Mouse (Mus musculus) heart, embryonic 13.5 days (tissue): ENCODE data around the gene Lsamp. TPM values are rescaled to one million over a fixed set of nuclear protein-coding genes. Genes with fewer than 3 reads are reported as not detected.
A peak's percentile ranks its signal among the peaks of the same experiment; 100 is the strongest.

ENCODE experiments used
- ATAC-seq: fragments of 200-750 bp; cut with Nextera tagmentation; 2 replicates; pipeline ENCODE4 v1.8.0; 2017; ENCODE audit warnings: moderate TSS enrichment; ENCODE audit not compliant: insufficient number of reproducible peaks, low FRiP score, low TSS enrichment; ENCODE audit errors: extremely low read depth
- H3K27ac ChIP-seq: fragments of 300-500 bp; sonication (generic); replicated peaks from 2 replicates; pipeline ENCODE4 v1.5.1; 2015; ENCODE audit warnings: moderate library complexity, mild to moderate bottlenecking, inconsistent platforms
- H3K27me3 ChIP-seq: fragments of 300-500 bp; sonication (generic); replicated peaks from 2 replicates; pipeline ENCODE4 v1.6.1; 2015; ENCODE audit warnings: mild to moderate bottlenecking, inconsistent platforms
- H3K36me3 ChIP-seq: fragments of 300-500 bp; sonication (generic); 2 replicates; pipeline ENCODE4 v1.6.1; 2015; ENCODE audit warnings: mild to moderate bottlenecking, inconsistent platforms
- H3K4me1 ChIP-seq: fragments of 300-500 bp; sonication (generic); 2 replicates; pipeline ENCODE4 v1.6.1; 2015; ENCODE audit warnings: inconsistent platforms
- H3K4me2 ChIP-seq: fragments of 300-500 bp; sonication (generic); 2 replicates; pipeline ENCODE4 v1.6.1; 2015; ENCODE audit warnings: inconsistent platforms, mild to moderate bottlenecking, moderate library complexity
- H3K4me3 ChIP-seq: fragments of 300-500 bp; sonication (generic); 2 replicates; pipeline ENCODE4 v1.5.1; 2015; ENCODE audit warnings: moderate library complexity, mild to moderate bottlenecking, inconsistent platforms
- H3K9ac ChIP-seq: fragments of 300-500 bp; sonication (generic); 2 replicates; pipeline ENCODE4 v1.6.1; 2015; ENCODE audit warnings: inconsistent platforms, mild to moderate bottlenecking, moderate library complexity
- H3K9me3 ChIP-seq: fragments of 300-500 bp; sonication (generic); 2 replicates; pipeline ENCODE4 v1.6.1; 2016; ENCODE audit warnings: inconsistent platforms
- WGBS: fragments of 180-500 bp; shearing (Covaris S2); methylation state at CpG from one replicate; pipeline ENCODE4 v1.1.7; 2015; ENCODE audit warnings: mixed read lengths; 5-methylcytosine and 5-hydroxymethylcytosine counted together
- polyA plus RNA-seq: library from polyadenylated mRNA; unstranded; fragments of >200 nt; fragmentation: Nextera tagmentation; extraction: Ambion mirVana; gene quantifications from 2 replicates; pipeline ENCODE4 v1.2.1, GENCODE M21; 2015

Gene Lsamp
- polyA plus RNA-seq, result 1.1 and 1.2 TPM in 2 replicates

DNA sequence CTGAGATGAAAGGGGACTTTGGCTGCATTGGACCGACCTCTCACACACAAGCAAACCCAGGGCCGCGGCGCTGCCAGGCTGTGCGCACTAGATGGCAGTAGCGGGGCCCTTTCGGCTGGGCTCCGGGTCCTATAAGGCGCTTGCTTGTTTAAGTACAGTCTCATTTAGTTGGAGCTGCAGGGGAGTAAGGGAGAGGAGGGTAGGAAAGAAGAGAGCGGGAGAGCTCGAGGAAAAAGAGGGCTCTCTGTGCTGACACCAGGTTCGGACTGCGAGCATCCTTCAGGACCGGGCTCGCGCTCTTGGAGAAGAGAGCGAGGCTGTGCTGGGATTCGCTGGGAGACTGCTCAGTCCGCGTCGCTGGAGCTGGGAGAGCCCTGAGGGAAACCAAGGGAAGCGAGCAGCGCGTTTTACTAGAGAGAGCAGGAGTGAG, at the start of gene Lsamp:
Lsamp (plus strand) TSS at position 157 of the 430 bp plus-strand sequence.
- ATAC-seq, result no peak
- Histone ChIP-seq H3K27ac (no peak within 1 kb of the TSS), H3K27me3 (peaks cover 12% of the 10 kb centered on the region), H3K4me2 (peak within 1 kb of the TSS; percentile 98), H3K9me3 (no peaks in the 10 kb centered on the region), H3K4me1 (0 out of 2 replicates have a peak, but pooled peaks cover 3% of the 10 kb centered on the region), H3K36me3 (no peaks in the 10 kb centered on the region), H3K9ac (peak within 1 kb of the TSS; percentile 75), H3K4me3 (peak within 1 kb of the TSS; percentile 54)
- under 1% methylated on average over 24 of the region's 24 CpGs for WGBS

DNA sequence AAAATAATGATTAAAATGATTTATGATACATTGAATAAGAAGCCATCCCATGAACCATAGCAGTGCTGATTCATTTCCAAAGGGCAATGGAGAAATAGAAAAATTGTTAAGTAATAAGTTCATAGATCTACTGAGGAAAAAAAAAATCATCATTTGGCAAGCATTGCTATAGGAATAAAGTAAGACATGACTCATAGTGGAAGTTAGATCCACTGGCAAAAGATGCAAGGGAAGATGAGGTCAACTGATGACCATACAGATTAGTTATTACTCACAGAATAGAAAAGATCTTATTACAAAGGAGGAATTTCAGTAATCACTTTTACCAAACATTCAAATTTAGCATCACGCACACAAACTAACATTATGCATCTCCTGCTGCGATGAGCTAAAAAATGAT, 26.5 kb upstream of the Lsamp start:
- H3K4me3 ChIP-seq, result no peak overlapping the region
- H3K36me3 ChIP-seq, result no peaks in the 10 kb centered on the region
- H3K9me3 ChIP-seq, result no peaks in the 10 kb centered on the region
- 95% methylated on average over 2 of the region's 2 CpGs for WGBS
- no peaks in the 10 kb centered on the region for H3K4me1 ChIP-seq
- no peak overlapping the region for H3K9ac ChIP-seq
- H3K27ac ChIP-seq, result no peak overlapping the region
- no peaks in the 10 kb centered on the region for H3K27me3 ChIP-seq
- H3K4me2 ChIP-seq, result no peak overlapping the region
- no peak for ATAC-seq

DNA sequence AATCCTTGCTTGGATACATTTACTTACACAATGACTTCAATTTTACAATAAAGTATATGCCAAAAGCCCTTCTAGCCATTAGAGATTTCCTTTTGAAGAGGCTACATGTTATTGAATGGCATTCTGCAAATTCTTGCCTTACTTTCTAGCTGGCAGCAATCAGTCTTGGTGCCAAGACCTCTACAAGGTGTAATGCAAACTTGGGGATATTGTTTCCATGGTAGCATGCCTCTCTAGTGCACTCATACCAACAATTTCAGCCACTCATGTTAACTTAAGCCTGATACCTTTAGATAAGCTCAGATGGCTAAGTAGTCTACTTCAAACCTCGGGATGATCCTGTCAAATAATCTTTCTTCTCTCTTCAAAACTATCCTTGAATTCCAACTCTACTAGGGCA, 11.4 kb upstream of the Lsamp start:
- Histone ChIP-seq H3K4me1 (no peaks in the 10 kb centered on the region), H3K4me2 (no peak overlapping the region), H3K27ac (no peak overlapping the region), H3K4me3 (no peak overlapping the region), H3K27me3 (no peaks in the 10 kb centered on the region), H3K9ac (no peak overlapping the region), H3K36me3 (no peaks in the 10 kb centered on the region), H3K9me3 (no peaks in the 10 kb centered on the region)
- no peak for ATAC-seq
- 48% methylated on average over 1 of the region's 1 CpGs for WGBS

DNA sequence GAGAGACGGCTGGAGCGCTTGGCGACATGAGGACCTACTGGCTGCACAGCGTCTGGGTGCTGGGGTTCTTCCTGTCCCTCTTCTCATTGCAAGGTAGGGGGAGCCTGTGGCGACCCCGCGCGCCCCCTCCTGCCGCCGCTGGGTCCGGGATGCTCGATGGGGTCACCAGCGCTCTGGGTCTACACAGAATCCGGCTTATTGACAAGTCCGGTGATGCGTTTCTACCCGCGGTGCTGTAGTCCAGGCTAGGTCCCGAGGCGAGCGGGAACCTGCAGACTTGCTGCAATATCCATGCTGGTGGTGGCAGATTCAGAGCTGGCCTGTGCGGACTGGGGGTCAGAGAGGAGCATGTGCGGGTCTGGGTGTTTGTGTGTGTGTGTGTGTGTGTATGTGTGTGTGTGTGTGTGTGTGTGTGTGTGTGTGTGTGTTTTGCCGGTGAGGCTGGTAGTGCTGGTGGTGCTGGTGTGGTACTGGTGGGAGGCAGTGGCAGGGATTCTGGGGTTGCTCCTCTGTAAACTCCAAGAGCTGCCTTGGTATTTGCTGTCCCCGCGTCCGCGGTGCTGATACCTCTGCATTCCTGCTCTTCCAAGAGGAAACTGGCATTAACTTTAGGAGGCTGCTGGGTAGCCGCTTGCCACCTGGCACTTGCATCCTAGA, 602 bp downstream of the Lsamp start:
- Histone ChIP-seq H3K36me3 (no peaks in the 10 kb centered on the region), H3K9me3 (no peaks in the 10 kb centered on the region), H3K4me1 (0 out of 2 replicates have a peak, but pooled peaks cover 3% of the 10 kb centered on the region), H3K4me3 (peak overlapping the region; percentile 54), H3K27ac (no peak overlapping the region), H3K27me3 (peaks cover 12% of the 10 kb centered on the region), H3K4me2 (peak overlapping the region; percentile 98), H3K9ac (peak overlapping the region; percentile 75)
- no peak for ATAC-seq
- WGBS, result 2% methylated on average over 28 of the region's 29 CpGs

DNA sequence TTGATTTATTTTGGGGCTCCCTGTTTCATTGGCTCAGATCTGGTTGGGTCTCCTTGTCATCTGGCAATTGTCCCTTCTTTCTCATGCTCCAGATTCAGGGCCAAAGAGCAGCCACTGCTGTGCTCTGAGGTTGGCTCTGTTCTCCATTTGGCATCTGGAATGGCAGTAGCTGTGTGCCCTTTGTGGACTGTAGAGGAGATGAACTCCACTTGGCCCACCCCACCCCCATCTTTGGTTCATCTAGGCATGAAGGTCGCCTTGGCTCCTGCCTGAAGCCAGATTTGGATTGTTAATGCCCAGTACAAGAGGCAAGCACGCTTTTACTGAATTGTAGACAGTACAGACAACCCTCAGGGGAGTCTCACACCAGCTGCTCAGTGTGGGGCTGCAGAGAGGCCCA, 4.3 kb downstream of the Lsamp start:
- H3K4me3 ChIP-seq, result no peak overlapping the region
- H3K27me3 ChIP-seq, result peaks cover 12% of the 10 kb centered on the region
- no peaks in the 10 kb centered on the region for H3K9me3 ChIP-seq
- no peak for ATAC-seq
- H3K4me2 ChIP-seq, result no peak overlapping the region
- H3K4me1 ChIP-seq, result 0 out of 2 replicates have a peak, but pooled peaks cover 3% of the 10 kb centered on the region
- no peak overlapping the region for H3K27ac ChIP-seq
- H3K9ac ChIP-seq, result no peak overlapping the region
- WGBS, result 46% methylated on average over 2 of the region's 2 CpGs
- H3K36me3 ChIP-seq, result no peaks in the 10 kb centered on the region

DNA sequence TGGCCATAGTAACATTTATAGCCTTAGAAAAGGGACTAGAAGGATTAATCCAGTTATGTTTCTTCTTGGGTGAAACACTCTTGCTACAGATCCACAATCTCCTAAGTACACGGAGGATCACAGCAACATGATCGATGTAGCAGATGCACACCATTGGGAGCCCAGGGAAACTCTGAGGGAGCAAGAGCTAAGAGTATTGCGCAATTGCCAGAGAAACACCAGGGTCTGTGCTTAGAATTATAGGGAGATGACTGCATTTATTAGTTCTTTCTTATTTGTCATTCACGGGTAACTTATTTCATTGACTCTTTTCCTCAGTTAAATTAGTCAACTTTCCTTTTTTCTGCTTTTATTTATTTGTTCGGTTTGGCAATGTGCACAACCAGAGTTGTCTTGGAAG, 10.7 kb downstream of the Lsamp start:
- Histone ChIP-seq H3K36me3 (no peaks in the 10 kb centered on the region), H3K27me3 (no peaks in the 10 kb centered on the region), H3K4me2 (no peak overlapping the region), H3K9me3 (no peaks in the 10 kb centered on the region), H3K4me1 (no peaks in the 10 kb centered on the region), H3K4me3 (no peak overlapping the region), H3K27ac (no peak overlapping the region), H3K9ac (no peak overlapping the region)
- WGBS, result 88% methylated on average over 5 of the region's 5 CpGs
- ATAC-seq, result no peak

DNA sequence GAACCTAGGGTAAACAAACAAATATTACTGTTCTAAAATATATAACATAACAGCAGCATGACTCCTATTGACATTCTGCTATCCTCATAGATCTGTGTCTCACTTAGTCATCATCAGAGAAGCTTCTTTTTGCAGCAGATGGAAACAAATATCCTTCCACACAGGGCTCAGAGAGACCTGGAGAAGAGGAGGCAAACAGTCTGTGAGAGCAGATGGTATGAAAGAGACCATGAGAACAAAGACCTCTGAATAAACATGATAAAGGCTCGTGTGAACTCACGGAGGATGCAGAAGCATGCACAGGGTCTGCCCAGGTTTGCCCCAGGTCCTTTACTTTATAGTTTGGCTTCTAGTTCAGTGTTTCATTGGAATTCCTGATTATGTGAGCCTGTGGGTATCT, 24.6 kb downstream of the Lsamp start:
- Histone ChIP-seq H3K4me1 (no peaks in the 10 kb centered on the region), H3K4me2 (no peak overlapping the region), H3K27me3 (no peaks in the 10 kb centered on the region), H3K27ac (no peak overlapping the region), H3K36me3 (no peaks in the 10 kb centered on the region), H3K4me3 (no peak overlapping the region), H3K9me3 (no peaks in the 10 kb centered on the region), H3K9ac (no peak overlapping the region)
- no peak for ATAC-seq
- WGBS, result 44% methylated on average over 2 of the region's 2 CpGs

DNA sequence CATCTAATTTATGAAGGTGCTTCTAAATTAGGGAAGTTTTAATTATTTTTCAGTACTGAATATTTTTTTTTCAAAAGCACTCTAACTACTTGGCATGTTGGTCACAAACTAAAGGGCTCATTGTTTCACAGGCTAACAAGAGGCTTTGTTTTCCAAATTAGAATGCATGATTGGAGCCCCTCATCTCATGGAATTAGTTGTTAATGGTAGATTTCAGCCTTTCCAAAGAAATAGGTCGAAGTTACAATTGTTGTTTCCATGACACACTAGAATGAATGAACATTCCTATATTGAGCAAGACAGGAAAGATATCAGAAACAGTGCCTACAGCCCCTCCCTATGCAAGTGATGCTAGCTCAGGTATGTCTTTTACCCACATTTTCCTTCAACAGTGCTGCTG, 26.9 kb downstream of the Lsamp start:
- Histone ChIP-seq H3K4me1 (no peaks in the 10 kb centered on the region), H3K27ac (no peak overlapping the region), H3K9me3 (no peaks in the 10 kb centered on the region), H3K4me2 (no peak overlapping the region), H3K36me3 (no peaks in the 10 kb centered on the region), H3K9ac (no peak overlapping the region), H3K27me3 (no peaks in the 10 kb centered on the region), H3K4me3 (no peak overlapping the region)
- ATAC-seq, result no peak
- WGBS, result 56% methylated on average over 1 of the region's 1 CpGs

DNA sequence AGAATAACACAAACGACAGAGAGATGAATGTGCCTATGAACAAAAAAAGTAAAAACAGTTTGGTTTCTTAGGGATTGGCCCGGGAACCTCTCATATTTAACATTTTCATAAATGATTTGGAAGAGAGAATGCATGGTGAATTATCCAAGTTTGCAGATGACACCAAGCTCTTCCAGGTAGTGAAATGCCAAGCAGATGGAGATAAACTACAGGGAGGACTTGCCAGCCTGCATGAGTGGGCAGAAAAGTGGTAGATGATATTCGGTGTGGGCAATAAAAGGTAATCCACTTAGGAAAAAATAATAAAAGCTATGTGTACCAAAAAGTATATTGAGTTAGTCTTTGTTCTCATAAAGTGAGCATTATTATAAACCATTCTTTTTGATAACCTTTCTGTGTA, 38.5 kb downstream of the Lsamp start:
- H3K36me3 ChIP-seq, result no peaks in the 10 kb centered on the region
- H3K4me1 ChIP-seq, result no peaks in the 10 kb centered on the region
- H3K4me2 ChIP-seq, result no peak overlapping the region
- ATAC-seq, result no peak
- no peak overlapping the region for H3K9ac ChIP-seq
- no peaks in the 10 kb centered on the region for H3K27me3 ChIP-seq
- no peak overlapping the region for H3K27ac ChIP-seq
- H3K4me3 ChIP-seq, result no peak overlapping the region
- no peaks in the 10 kb centered on the region for H3K9me3 ChIP-seq
- WGBS, result 73% methylated on average over 3 of the region's 3 CpGs

DNA sequence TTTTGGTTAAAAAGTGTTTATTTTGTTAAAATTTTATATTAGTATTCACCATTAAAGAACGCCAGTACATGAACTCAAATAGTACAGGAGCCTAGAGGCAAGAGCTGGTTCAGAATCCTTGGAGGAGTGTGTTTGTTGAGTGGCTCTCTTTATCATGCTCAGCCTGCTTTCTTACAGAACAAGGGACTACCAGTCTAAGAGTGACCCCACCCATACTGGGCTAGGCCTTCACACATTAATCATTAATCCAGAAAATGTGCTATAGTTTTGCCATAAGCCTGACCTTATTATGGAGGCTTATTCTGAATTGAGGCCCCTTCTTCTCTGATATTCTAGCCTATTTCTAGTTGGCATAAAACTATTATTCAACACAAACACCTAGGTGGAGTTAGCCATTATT, 52.6 kb downstream of the Lsamp start:
- Histone ChIP-seq H3K27ac (no peak overlapping the region), H3K27me3 (no peaks in the 10 kb centered on the region), H3K4me1 (no peaks in the 10 kb centered on the region), H3K4me3 (no peak overlapping the region), H3K9ac (no peak overlapping the region), H3K9me3 (no peaks in the 10 kb centered on the region), H3K36me3 (no peaks in the 10 kb centered on the region), H3K4me2 (no peak overlapping the region)
- WGBS, result 76% methylated on average over 1 of the region's 1 CpGs
- ATAC-seq, result no peak

DNA sequence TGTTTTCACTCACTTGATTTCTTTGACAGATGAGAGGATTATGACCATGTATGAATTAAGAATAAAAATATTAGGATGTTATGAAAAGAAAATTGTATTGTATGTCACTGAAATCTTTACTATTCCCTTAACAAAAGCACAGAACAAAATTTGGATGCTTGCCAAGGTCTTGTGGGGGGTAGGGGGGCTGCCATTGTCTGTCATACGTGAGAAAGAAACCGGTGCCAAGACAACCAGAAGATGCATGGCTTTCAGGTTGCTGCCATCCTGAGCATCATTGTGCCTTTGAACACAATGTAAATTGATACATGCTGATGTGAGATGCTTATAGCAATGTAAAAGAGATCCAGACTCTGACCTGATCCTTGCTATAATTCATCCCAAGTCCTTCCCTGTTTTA, 75.4 kb downstream of the Lsamp start:
- Histone ChIP-seq H3K27ac (no peak overlapping the region), H3K9me3 (no peaks in the 10 kb centered on the region), H3K4me1 (no peaks in the 10 kb centered on the region; the same call in 1 of the 2 replicates), H3K27me3 (no peaks in the 10 kb centered on the region), H3K4me3 (no peak overlapping the region), H3K36me3 (no peaks in the 10 kb centered on the region), H3K9ac (no peak overlapping the region), H3K4me2 (no peak overlapping the region)
- ATAC-seq, result no peak
- WGBS, result 58% methylated on average over 2 of the region's 2 CpGs

DNA sequence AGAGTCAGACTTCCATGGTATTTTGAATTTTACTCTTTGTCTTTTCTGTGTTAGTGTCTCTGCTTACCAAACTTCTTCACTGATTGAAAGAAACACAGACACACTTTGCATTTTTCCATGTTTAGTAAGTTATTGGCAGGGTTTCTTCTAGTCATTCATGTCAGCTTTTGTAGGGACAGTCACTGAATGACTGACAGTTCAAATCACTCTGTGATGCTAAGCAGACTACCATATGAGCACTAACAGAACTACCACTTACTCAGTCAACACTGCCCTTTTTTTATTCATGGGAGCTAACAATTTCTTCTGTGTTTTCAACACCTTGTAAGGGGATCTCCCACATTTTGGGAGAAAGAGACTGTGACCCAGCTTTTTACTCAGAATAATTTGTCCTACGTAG, 75.8 kb downstream of the Lsamp start:
- no peak overlapping the region for H3K4me2 ChIP-seq
- 62% methylated on average over 1 of the region's 1 CpGs for WGBS
- no peak overlapping the region for H3K9ac ChIP-seq
- ATAC-seq, result no peak
- no peak overlapping the region for H3K4me3 ChIP-seq
- H3K27ac ChIP-seq, result no peak overlapping the region
- H3K27me3 ChIP-seq, result no peaks in the 10 kb centered on the region
- no peaks in the 10 kb centered on the region for H3K9me3 ChIP-seq
- H3K4me1 ChIP-seq, result no peaks in the 10 kb centered on the region; the same call in 1 of the 2 replicates
- no peaks in the 10 kb centered on the region for H3K36me3 ChIP-seq
